Mouse (Mus musculus) lung, adult 2 months (tissue): ENCODE results near the gene Alpk1. TPM values are rescaled to one million over a fixed set of nuclear protein-coding genes. Genes with fewer than 3 reads are reported as not detected.

ENCODE experiments used
- DNase-seq: peaks from one replicate; pipeline ENCODE4 v3.0.0; 2022
- H3K4me1 ChIP-seq: fragments of 200-500 bp; 2 replicates; pipeline ENCODE4 v1.6.1; 2011; ENCODE audit warnings: low read length; ENCODE audit not compliant: control insufficient read depth, insufficient read depth
- H3K4me3 ChIP-seq: fragments of 200-500 bp; replicated peaks from 2 replicates; pipeline ENCODE3; 2011; ENCODE audit warnings: low read depth, mild to moderate bottlenecking, control low read depth, low read length; ENCODE audit errors: extremely low read depth
- CTCF ChIP-seq: fragments of 200-500 bp; IDR thresholded peaks from 2 replicates; pipeline ENCODE4 v1.5.1; 2011; ENCODE audit warnings: mild to moderate bottlenecking, low read length, control low read depth; ENCODE audit not compliant: insufficient read depth
- POLR2A ChIP-seq: fragments of 200-500 bp; IDR thresholded peaks from 2 replicates; pipeline ENCODE4 v1.6.1; 2011; ENCODE audit warnings: low read depth, mild to moderate bottlenecking, control low read depth, low read length, borderline replicate concordance; ENCODE audit errors: extremely low read depth
- WGBS: fragments of 180-500 bp; shearing (Covaris S2); methylation state at CpG from one replicate; pipeline ENCODE4 v1.1.7; 2018; 5-methylcytosine and 5-hydroxymethylcytosine counted together
- polyA plus RNA-seq: library from polyadenylated mRNA; depleted of rRNA; stranded (reverse); fragments of >200 nt; gene quantifications from 2 replicates; pipeline ENCODE4 v1.2.3, GENCODE M21; 2012

Alpk1 gene
- polyA plus RNA-seq, 1 experiment = 3.2 TPM

- DNase-seq = no peak
- Histone ChIP-seq H3K4me1 (no peaks in the 10 kb centered on the region), H3K4me3 (no peak overlapping the region)
- no peak for TF ChIP-seq POLR2A
- no peak for TF ChIP-seq CTCF
- 74% methylated on average over 4 of the region's 4 CpGs for WGBS
Measured at GRCm38 (mm10) chr3:127748644-127749043, 31.7 kb downstream of the Alpk1 start.

- no peak for DNase-seq
- H3K4me1 ChIP-seq = no peaks in the 10 kb centered on the region
- no peak overlapping the region for H3K4me3 ChIP-seq
- WGBS = 37% methylated on average over 16 of the region's 16 CpGs
- TF ChIP-seq CTCF = no peak
- TF ChIP-seq POLR2A = no peak
Measured at GRCm38 (mm10) chr3:127745911-127746640, 34.3 kb downstream of the Alpk1 start.

- WGBS = 42% methylated on average over 6 of the region's 6 CpGs
- no peak for TF ChIP-seq CTCF
- no peak for TF ChIP-seq POLR2A
- Histone ChIP-seq H3K4me3 (no peak overlapping the region), H3K4me1 (no peaks in the 10 kb centered on the region)
- DNase-seq = no peak
Measured at GRCm38 (mm10) chr3:127745504-127745903, 34.8 kb downstream of the Alpk1 start.

GRCm38 (mm10) chr3:127743614-127744365 lies 36.5 kb downstream of the Alpk1 start:
- TF ChIP-seq POLR2A = no peak
- H3K4me1 ChIP-seq = no peaks in the 10 kb centered on the region
- 83% methylated on average over 14 of the region's 14 CpGs for WGBS
- DNase-seq = no peak
- no peak overlapping the region for H3K4me3 ChIP-seq

- TF ChIP-seq CTCF = no peak
- no peak for TF ChIP-seq POLR2A
- Histone ChIP-seq H3K4me1 (no peaks in the 10 kb centered on the region), H3K4me3 (no peak overlapping the region)
- 95% methylated on average over 3 of the region's 3 CpGs for WGBS
- DNase-seq = no peak
Measured at GRCm38 (mm10) chr3:127741473-127741872, 38.9 kb downstream of the Alpk1 start.

GRCm38 (mm10) chr3:127737876-127738275 lies 42.5 kb downstream of the Alpk1 start:
- WGBS = 87% methylated on average over 5 of the region's 5 CpGs
- no peak for TF ChIP-seq CTCF
- no peak for DNase-seq
- H3K4me1 ChIP-seq = no peaks in the 10 kb centered on the region
- H3K4me3 ChIP-seq = no peak overlapping the region

GRCm38 (mm10) chr3:127735395-127735794 lies 44.9 kb downstream of the Alpk1 start:
- no peak overlapping the region for H3K4me3 ChIP-seq
- no peak for TF ChIP-seq CTCF
- no peak for TF ChIP-seq POLR2A
- 72% methylated on average over 3 of the region's 3 CpGs for WGBS
- no peak for DNase-seq
- no peaks in the 10 kb centered on the region for H3K4me1 ChIP-seq

GRCm38 (mm10) chr3:127729513-127730137 lies 50.7 kb downstream of the Alpk1 start:
- 81% methylated on average over 14 of the region's 14 CpGs for WGBS
- TF ChIP-seq CTCF = no peak
- no peak for TF ChIP-seq POLR2A
- no peaks in the 10 kb centered on the region for H3K4me1 ChIP-seq
- DNase-seq = no peak
- no peak overlapping the region for H3K4me3 ChIP-seq

- H3K4me3 ChIP-seq = no peak overlapping the region
- WGBS = 90% methylated on average over 17 of the region's 17 CpGs
Measured at GRCm38 (mm10) chr3:127728851-127729512, 51.3 kb downstream of the Alpk1 start.

GRCm38 (mm10) chr3:127728046-127728445 lies 52.3 kb downstream of the Alpk1 start:
- Histone ChIP-seq H3K4me1 (no peaks in the 10 kb centered on the region), H3K4me3 (no peak overlapping the region)
- 80% methylated on average over 9 of the region's 9 CpGs for WGBS
- DNase-seq = no peak
- TF ChIP-seq POLR2A (no peak), CTCF (no peak)

More at GRCm38 (mm10) chr3:127728851-127729512, 51.3 kb downstream of the Alpk1 start:
- no peaks in the 10 kb centered on the region for H3K4me1 ChIP-seq
- DNase-seq = no peak
- TF ChIP-seq CTCF (no peak), POLR2A (no peak)
